Mouse (Mus musculus) heart, postnatal 0 days (tissue): ENCODE measurements at regions not wholly inside any gene's neighbourhood (a gene's known extent, or its start where the extent isn't known, plus 50 kb on each side); places are given as distances from the start of the nearest gene placed in this dataset.

Source experiments
- CTCF ChIP-seq: IDR thresholded peaks from 2 replicates; pipeline ENCODE4 v1.5.1; 2016; ENCODE audit warnings: antibody characterized with exemption, control low read depth, low read depth
- EP300 ChIP-seq: IDR thresholded peaks from 2 replicates; pipeline ENCODE4 v1.6.1; 2016; ENCODE audit warnings: antibody characterized with exemption, low read depth

DNA sequence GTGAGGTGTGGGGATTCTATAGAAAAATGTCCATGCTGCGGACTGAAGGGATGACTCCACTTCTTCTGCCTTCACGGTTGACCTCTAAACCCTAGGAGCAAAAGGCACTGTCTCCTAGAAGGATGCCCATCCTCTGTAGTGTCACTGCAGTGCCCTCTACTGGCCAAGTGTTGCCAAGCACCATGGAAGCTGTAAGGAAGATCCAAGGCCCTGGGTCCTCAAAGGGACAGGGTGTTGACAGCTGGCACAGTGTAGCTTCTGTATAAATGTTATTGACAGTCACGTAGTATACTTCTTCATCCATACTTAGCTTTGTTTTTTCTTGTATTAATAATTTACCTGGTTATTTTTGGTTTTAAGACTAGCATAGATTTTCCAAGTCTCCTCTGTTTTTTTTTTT, 299.1 kb downstream of the Zfp706 start:
- TF ChIP-seq CTCF (peak; percentile 93), EP300 (no peak)
